Mouse (Mus musculus) liver, embryonic 14.5 days (tissue): ENCODE results near the gene Rcan1.

ENCODE experiments used
- CTCF ChIP-seq: IDR thresholded peaks from 2 replicates; pipeline ENCODE4 v1.5.1; 2016; ENCODE audit warnings: antibody characterized with exemption, low read depth, control low read depth
- EP300 ChIP-seq: IDR thresholded peaks from 2 replicates; pipeline ENCODE4 v1.6.1; 2016; ENCODE audit warnings: antibody characterized with exemption, low read depth

GRCm38 (mm10) chr16:92345177-92345576 lies 125.5 kb downstream of the Rcan1 start:
- TF ChIP-seq CTCF (no peak), EP300 (no peak)
